Mouse (Mus musculus) G1E (cell line): Measurements from ENCODE around the gene Gpr45.

Experiments
- CTCF ChIP-seq: IDR thresholded peaks from 2 replicates; pipeline ENCODE4 v1.5.1; 2012; ENCODE audit warnings: low read depth, low read length, inconsistent platforms, mixed read lengths
- GATA1 ChIP-seq: IDR thresholded peaks from 2 replicates; pipeline ENCODE4 v1.6.1; 2012; ENCODE audit warnings: borderline replicate concordance, low read length, inconsistent platforms, mixed read lengths
- GATA2 ChIP-seq: IDR thresholded peaks from 2 replicates; pipeline ENCODE4 v1.6.1; 2012; ENCODE audit warnings: low read depth, low read length, inconsistent platforms, borderline replicate concordance
- POLR2AphosphoS5 ChIP-seq: IDR thresholded peaks from 2 replicates; pipeline ENCODE4 v1.6.1; 2012; ENCODE audit warnings: low read depth, low read length, inconsistent platforms; ENCODE audit not compliant: insufficient replicate concordance
- TAL1 ChIP-seq: conservative IDR thresholded peaks from 2 replicates; pipeline ENCODE4 v1.6.1; 2012; ENCODE audit warnings: low read depth, low read length, inconsistent platforms, mixed read lengths

- TF ChIP-seq POLR2AphosphoS5 = no peak
- no peak for TF ChIP-seq CTCF
- TF ChIP-seq GATA1 = no peak
- no peak for TF ChIP-seq TAL1
- no peak for TF ChIP-seq GATA2
Observed at GRCm38 (mm10) chr1:42953482-42953822, 780 bp downstream of the Gpr45 start.
